Mouse (Mus musculus) thymus, postnatal 4 days (tissue): ENCODE measurements around the gene Pdlim1.

Experiments used
- DNase-seq: peaks from one replicate; pipeline ENCODE4 v3.0.0; 2021

Pdlim1 gene

GRCm38 (mm10) chr19:40283415-40283814 is 11.8 kb upstream of the Pdlim1 start:
- no peak for DNase-seq

- DNase-seq: no peak
Observed at GRCm38 (mm10) chr19:40278372-40279023, 6.9 kb upstream of the Pdlim1 start.

GRCm38 (mm10) chr19:40277494-40277893 is 5.9 kb upstream of the Pdlim1 start:
- DNase-seq: no peak

GRCm38 (mm10) chr19:40275401-40276188 is 4.0 kb upstream of the Pdlim1 start:
- no peak for DNase-seq

- DNase-seq: no peak
Observed at GRCm38 (mm10) chr19:40272674-40273073, 1.0 kb upstream of the Pdlim1 start.

- peak; percentile 87 for DNase-seq
Observed at GRCm38 (mm10) chr19:40270351-40271307, 1.0 kb downstream of the Pdlim1 start.

GRCm38 (mm10) chr19:40269526-40269925 is 2.1 kb downstream of the Pdlim1 start:
- DNase-seq: no peak

- no peak for DNase-seq
Observed at GRCm38 (mm10) chr19:40268493-40268892, 3.1 kb downstream of the Pdlim1 start.

- peak; percentile 42 for DNase-seq
Observed at GRCm38 (mm10) chr19:40267380-40267779, 4.3 kb downstream of the Pdlim1 start.

- no peak for DNase-seq
Observed at GRCm38 (mm10) chr19:40259485-40259884, 12.2 kb downstream of the Pdlim1 start.

- DNase-seq: peak; percentile 71
Observed at GRCm38 (mm10) chr19:40257396-40257795, 14.2 kb downstream of the Pdlim1 start.

GRCm38 (mm10) chr19:40256376-40257050 is 15.1 kb downstream of the Pdlim1 start:
- DNase-seq: peak; percentile 67

- no peak for DNase-seq
Observed at GRCm38 (mm10) chr19:40255561-40255960, 16.1 kb downstream of the Pdlim1 start.

GRCm38 (mm10) chr19:40254741-40255140 is 16.9 kb downstream of the Pdlim1 start:
- no peak for DNase-seq

GRCm38 (mm10) chr19:40253768-40254167 is 17.9 kb downstream of the Pdlim1 start:
- DNase-seq: no peak

- no peak for DNase-seq
Observed at GRCm38 (mm10) chr19:40251115-40251514, 20.5 kb downstream of the Pdlim1 start.

- DNase-seq: no peak
Observed at GRCm38 (mm10) chr19:40249352-40249751, 22.3 kb downstream of the Pdlim1 start.

- no peak for DNase-seq
Observed at GRCm38 (mm10) chr19:40248476-40248875, 23.2 kb downstream of the Pdlim1 start.

- no peak for DNase-seq
Observed at GRCm38 (mm10) chr19:40247268-40247666, 24.4 kb downstream of the Pdlim1 start.

- DNase-seq: no peak
Observed at GRCm38 (mm10) chr19:40246646-40247267, 24.9 kb downstream of the Pdlim1 start.

- DNase-seq: no peak
Observed at GRCm38 (mm10) chr19:40240838-40241689, 30.6 kb downstream of the Pdlim1 start.
